Mouse (Mus musculus) ES-Bruce4 (cell line): ENCODE results near the gene Fkbp6.

ENCODE experiments used
- CTCF ChIP-seq: IDR thresholded peaks from one replicate; pipeline ENCODE4 v1.8.1; 2011; ENCODE audit warnings: low read depth, low read length
- POLR2A ChIP-seq: IDR thresholded peaks from one replicate; pipeline ENCODE4 v1.8.1; 2011; ENCODE audit warnings: low read length; ENCODE audit not compliant: insufficient read depth

DNA sequence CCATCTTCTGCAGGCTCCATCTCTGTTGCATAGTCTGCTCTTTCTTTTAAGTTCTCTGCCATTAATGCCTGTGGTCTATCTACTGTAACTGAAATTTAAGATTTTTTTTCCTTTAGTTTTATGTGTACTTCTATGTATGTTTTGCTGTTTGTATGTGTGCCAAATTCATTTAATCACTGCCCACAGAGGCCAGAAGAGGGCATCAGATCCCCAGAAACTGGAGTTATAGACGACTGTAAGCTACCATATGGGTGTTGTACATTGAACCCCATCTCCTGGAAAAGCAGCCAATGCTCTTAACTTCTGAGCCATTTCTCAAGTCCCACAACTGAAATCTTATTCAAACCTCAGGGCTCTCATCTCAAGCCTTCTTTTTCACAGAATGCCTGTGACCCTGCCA is 3.4 kb downstream of the Fkbp6 start:
- no peak for TF ChIP-seq CTCF
- TF ChIP-seq POLR2A, result no peak
